Mouse (Mus musculus) embryonic facial prominence, embryonic 14.5 days (tissue): ENCODE measurements around the gene Gorasp2. TPM values are rescaled to one million over a fixed set of nuclear protein-coding genes. Genes with fewer than 3 reads are reported as not detected.

Experiments
- ATAC-seq: fragments of 200-750 bp; cut with Nextera tagmentation; 2 replicates; pipeline ENCODE4 v1.8.0; 2017; ENCODE audit warnings: low read depth, moderate number of reproducible peaks, moderate TSS enrichment
- DNase-seq: peaks from one replicate; pipeline ENCODE4 v3.0.0-alpha.2; 2015; ENCODE audit warnings: low spot score
- H3K27ac ChIP-seq: fragments of 300-500 bp; sonication (generic); replicated peaks from 2 replicates; pipeline ENCODE4 v1.5.1; 2014; ENCODE audit warnings: low read depth, mild to moderate bottlenecking, low read length, moderate library complexity
- H3K27me3 ChIP-seq: fragments of 300-500 bp; sonication (generic); replicated peaks from 2 replicates; pipeline ENCODE4 v1.6.1; 2014; ENCODE audit warnings: low read length; ENCODE audit not compliant: control insufficient read depth, insufficient read depth
- H3K36me3 ChIP-seq: fragments of 300-500 bp; sonication (generic); 2 replicates; pipeline ENCODE4 v1.6.1; 2014; ENCODE audit warnings: low read length, mixed read lengths; ENCODE audit not compliant: control insufficient read depth, insufficient read depth
- H3K4me1 ChIP-seq: fragments of 300-500 bp; sonication (generic); 2 replicates; pipeline ENCODE4 v1.6.1; 2014; ENCODE audit warnings: antibody characterized with exemption, low read length; ENCODE audit not compliant: control insufficient read depth, insufficient read depth
- H3K4me2 ChIP-seq: fragments of 300-500 bp; sonication (generic); 2 replicates; pipeline ENCODE4 v1.6.1; 2014; ENCODE audit warnings: low read depth, mild to moderate bottlenecking, low read length, moderate library complexity, mixed read lengths
- H3K4me3 ChIP-seq: fragments of 300-500 bp; sonication (generic); 2 replicates; pipeline ENCODE4 v1.5.1; 2014; ENCODE audit warnings: low read depth, mild to moderate bottlenecking, low read length
- H3K9ac ChIP-seq: fragments of 300-500 bp; sonication (generic); 2 replicates; pipeline ENCODE4 v1.6.1; 2014; ENCODE audit warnings: low read depth, mild to moderate bottlenecking, low read length, moderate library complexity, mixed read lengths
- H3K9me3 ChIP-seq: fragments of 300-500 bp; sonication (generic); 2 replicates; pipeline ENCODE4 v1.6.1; 2016; ENCODE audit warnings: low read length; ENCODE audit not compliant: control insufficient read depth
- WGBS: fragments of 180-500 bp; shearing (Covaris S2); extraction: QIAGEN DNeasy Blood & Tissue Kit; methylation state at CpG from one replicate; pipeline ENCODE4 v1.1.7; 2014; 5-methylcytosine and 5-hydroxymethylcytosine counted together
- polyA plus RNA-seq: library from polyadenylated mRNA; unstranded; fragments of >200 nt; fragmentation: Nextera tagmentation; extraction: Ambion mirVana; gene quantifications from 2 replicates; pipeline ENCODE4 v1.2.1, GENCODE M21; 2014

Gene Gorasp2
- polyA plus RNA-seq, 1 experiment from 2014 or later, result 188 TPM

- Histone ChIP-seq H3K4me2 (no peak overlapping the region), H3K36me3 (0 out of 2 replicates have a peak, but pooled peaks cover 1% of the 10 kb centered on the region), H3K9me3 (no peaks in the 10 kb centered on the region), H3K4me1 (no peaks in the 10 kb centered on the region), H3K27ac (no peak overlapping the region), H3K27me3 (no peaks in the 10 kb centered on the region), H3K9ac (no peak overlapping the region), H3K4me3 (no peak overlapping the region)
- WGBS, result 49% methylated on average over 9 of the region's 9 CpGs
- DNase-seq (no peak), ATAC-seq (no peak)
Measured at GRCm38 (mm10) chr2:70701571-70701970, 40.2 kb downstream of the Gorasp2 start.

- no peak overlapping the region for H3K4me3 ChIP-seq
- no peaks in the 10 kb centered on the region for H3K4me1 ChIP-seq
- no peaks in the 10 kb centered on the region for H3K27me3 ChIP-seq
- H3K36me3 ChIP-seq, result no peaks in the 10 kb centered on the region
- peak overlapping the region; percentile 20; the same call in 1 of the 2 replicates for H3K9ac ChIP-seq
- whole genome bisulfite sequencing, result 47% methylated on average over 5 of the region's 5 CpGs
- DNase-seq, result peak; percentile 21
- H3K4me2 ChIP-seq, result no peak overlapping the region
- ATAC-seq, result no peak
- H3K27ac ChIP-seq, result no peak overlapping the region
- no peaks in the 10 kb centered on the region for H3K9me3 ChIP-seq
Measured at GRCm38 (mm10) chr2:70702403-70702802, 41.0 kb downstream of the Gorasp2 start.

- Histone ChIP-seq H3K27me3 (no peaks in the 10 kb centered on the region), H3K36me3 (peaks cover 46% of the 10 kb centered on the region), H3K9me3 (no peaks in the 10 kb centered on the region), H3K9ac (no peak overlapping the region), H3K27ac (no peak overlapping the region), H3K4me3 (no peak overlapping the region), H3K4me2 (no peak overlapping the region), H3K4me1 (peaks cover 7% of the 10 kb centered on the region; the same call in 1 of the 2 replicates)
- no peak for ATAC-seq
- DNase-seq, result no peak
- WGBS, result 71% methylated on average over 13 of the region's 13 CpGs
Measured at GRCm38 (mm10) chr2:70708986-70709730, 47.8 kb downstream of the Gorasp2 start.

GRCm38 (mm10) chr2:70710236-70710635 is 48.9 kb downstream of the Gorasp2 start:
- DNase-seq, result no peak
- Histone ChIP-seq H3K27ac (no peak overlapping the region), H3K9me3 (no peaks in the 10 kb centered on the region), H3K4me1 (peaks cover 7% of the 10 kb centered on the region; the same call in 1 of the 2 replicates), H3K4me3 (no peak overlapping the region), H3K9ac (no peak overlapping the region), H3K36me3 (peaks cover 57% of the 10 kb centered on the region), H3K27me3 (no peaks in the 10 kb centered on the region), H3K4me2 (no peak overlapping the region)
- ATAC-seq, result no peak
- WGBS, result 96% methylated on average over 7 of the region's 7 CpGs

- DNase-seq (no peak), ATAC-seq (no peak)
- H3K9me3 ChIP-seq, result no peaks in the 10 kb centered on the region
- no peaks in the 10 kb centered on the region for H3K27me3 ChIP-seq
- no peak overlapping the region for H3K4me2 ChIP-seq
- no peak overlapping the region for H3K9ac ChIP-seq
- WGBS, result 90% methylated on average over 4 of the region's 4 CpGs
- no peak overlapping the region for H3K27ac ChIP-seq
- peaks cover 7% of the 10 kb centered on the region; the same call in 1 of the 2 replicates for H3K4me1 ChIP-seq
- peaks cover 63% of the 10 kb centered on the region for H3K36me3 ChIP-seq
- H3K4me3 ChIP-seq, result no peak overlapping the region
Measured at GRCm38 (mm10) chr2:70710878-70711277, 49.5 kb downstream of the Gorasp2 start.

- no peak overlapping the region for H3K4me2 ChIP-seq
- DNase-seq, result no peak
- peaks cover 60% of the 10 kb centered on the region for H3K36me3 ChIP-seq
- no peaks in the 10 kb centered on the region for H3K9me3 ChIP-seq
- H3K4me3 ChIP-seq, result no peak overlapping the region
- 92% methylated on average over 9 of the region's 9 CpGs for WGBS
- H3K27ac ChIP-seq, result no peak overlapping the region
- H3K27me3 ChIP-seq, result no peaks in the 10 kb centered on the region
- no peaks in the 10 kb centered on the region for H3K4me1 ChIP-seq
- H3K9ac ChIP-seq, result no peak overlapping the region
- no peak for ATAC-seq
Measured at GRCm38 (mm10) chr2:70723610-70724243, 62.4 kb downstream of the Gorasp2 start.

GRCm38 (mm10) chr2:70727089-70727488 is 65.7 kb downstream of the Gorasp2 start:
- no peaks in the 10 kb centered on the region for H3K9me3 ChIP-seq
- H3K27me3 ChIP-seq, result no peaks in the 10 kb centered on the region
- 70% methylated on average over 2 of the region's 2 CpGs for WGBS
- no peak overlapping the region for H3K27ac ChIP-seq
- no peak overlapping the region for H3K4me3 ChIP-seq
- H3K4me2 ChIP-seq, result no peak overlapping the region
- H3K4me1 ChIP-seq, result no peaks in the 10 kb centered on the region
- no peak overlapping the region for H3K9ac ChIP-seq
- peaks cover 37% of the 10 kb centered on the region for H3K36me3 ChIP-seq
- DNase-seq, result no peak
- ATAC-seq, result no peak

GRCm38 (mm10) chr2:70735534-70735933 is 74.2 kb downstream of the Gorasp2 start:
- H3K4me3 ChIP-seq, result no peak overlapping the region
- no peaks in the 10 kb centered on the region for H3K4me1 ChIP-seq
- H3K27me3 ChIP-seq, result no peaks in the 10 kb centered on the region
- no peaks in the 10 kb centered on the region for H3K9me3 ChIP-seq
- DNase-seq, result no peak
- 85% methylated on average over 4 of the region's 4 CpGs for whole genome bisulfite sequencing
- H3K27ac ChIP-seq, result no peak overlapping the region
- H3K36me3 ChIP-seq, result peaks cover 54% of the 10 kb centered on the region
- ATAC-seq, result no peak
- no peak overlapping the region for H3K4me2 ChIP-seq
- H3K9ac ChIP-seq, result no peak overlapping the region
